Mouse (Mus musculus): ENCODE data around the gene Ciao2a. TPM values are rescaled to one million over a fixed set of nuclear protein-coding genes. Genes with fewer than 3 reads are reported as not detected.
A peak's percentile ranks its signal among the peaks of the same experiment; 100 is the strongest.

The Ciao2a gene
- polyA plus RNA-seq, 1 experiment from 2014 or later, result 79.8 TPM

- peaks cover 93% of the 10 kb centered on the region for H3K36me3 ChIP-seq (ENCODE audit: control insufficient read depth, insufficient read depth, low read length)
- 88% methylated on average over 13 of the region's 13 CpGs for WGBS
- no peak overlapping the region for H3K27ac ChIP-seq (ENCODE audit: low read depth, low read length)
- ATAC-seq, result no peak
- no peak overlapping the region for H3K4me2 ChIP-seq (ENCODE audit: low read length)
- no peak overlapping the region for H3K4me3 ChIP-seq (ENCODE audit: low read depth, low read length)
- no peaks in the 10 kb centered on the region for H3K27me3 ChIP-seq (replicated peaks; ENCODE audit: control insufficient read depth, insufficient read depth, low read length)
- no peak for DNase-seq (ENCODE audit: low spot score)
- H3K4me1 ChIP-seq (ENCODE audit: control insufficient read depth, insufficient read depth, low read length), result no peaks in the 10 kb centered on the region
- no peak overlapping the region for H3K9ac ChIP-seq (ENCODE audit: low read length)
- no peaks in the 10 kb centered on the region for H3K9me3 ChIP-seq (replicated peaks; ENCODE audit: control insufficient read depth, low read length)
These were observed 35.7 kb upstream of the Ciao2a start for GRCm38 (mm10) chr9:66090593-66091244.

- no peak overlapping the region for H3K27ac ChIP-seq (ENCODE audit: low read depth, low read length)
- no peak overlapping the region for H3K9ac ChIP-seq (ENCODE audit: low read length)
- H3K4me1 ChIP-seq (ENCODE audit: control insufficient read depth, insufficient read depth, low read length), result no peaks in the 10 kb centered on the region
- no peak overlapping the region for H3K4me2 ChIP-seq (ENCODE audit: low read length)
- H3K36me3 ChIP-seq (ENCODE audit: control insufficient read depth, insufficient read depth, low read length), result peaks cover 96% of the 10 kb centered on the region
- H3K27me3 ChIP-seq (replicated peaks; ENCODE audit: control insufficient read depth, insufficient read depth, low read length), result no peaks in the 10 kb centered on the region
- no peak overlapping the region for H3K4me3 ChIP-seq (ENCODE audit: low read depth, low read length)
- DNase-seq (ENCODE audit: low spot score), result no peak
- 82% methylated on average over 6 of the region's 6 CpGs for WGBS
- H3K9me3 ChIP-seq (replicated peaks; ENCODE audit: control insufficient read depth, low read length), result no peaks in the 10 kb centered on the region
- no peak for ATAC-seq
These were observed 34.8 kb upstream of the Ciao2a start for GRCm38 (mm10) chr9:66091327-66092231.

- H3K9me3 ChIP-seq (replicated peaks; ENCODE audit: control insufficient read depth, low read length), result no peaks in the 10 kb centered on the region
- DNase-seq (ENCODE audit: low spot score) (no peak), ATAC-seq (no peak)
- no peaks in the 10 kb centered on the region for H3K4me1 ChIP-seq (ENCODE audit: control insufficient read depth, insufficient read depth, low read length)
- WGBS, result 97% methylated on average over 2 of the region's 2 CpGs
- peaks cover 99% of the 10 kb centered on the region for H3K36me3 ChIP-seq (ENCODE audit: control insufficient read depth, insufficient read depth, low read length)
- no peak overlapping the region for H3K4me2 ChIP-seq (ENCODE audit: low read length)
- H3K27me3 ChIP-seq (replicated peaks; ENCODE audit: control insufficient read depth, insufficient read depth, low read length), result no peaks in the 10 kb centered on the region
- H3K9ac ChIP-seq (ENCODE audit: low read length), result no peak overlapping the region
- no peak overlapping the region for H3K4me3 ChIP-seq (ENCODE audit: low read depth, low read length)
- H3K27ac ChIP-seq (ENCODE audit: low read depth, low read length), result no peak overlapping the region
These were observed 33.7 kb upstream of the Ciao2a start for GRCm38 (mm10) chr9:66092664-66093063.

GRCm38 (mm10) chr9:66101577-66101976 lies 24.8 kb upstream of the Ciao2a start:
- no peak for ATAC-seq

GRCm38 (mm10) chr9:66102668-66103067 lies 23.7 kb upstream of the Ciao2a start:
- no peaks in the 10 kb centered on the region for H3K27me3 ChIP-seq (replicated peaks; ENCODE audit: control insufficient read depth, insufficient read depth, low read length)
- 86% methylated on average over 6 of the region's 6 CpGs for WGBS
- ATAC-seq (no peak), DNase-seq (ENCODE audit: low spot score) (no peak)
- H3K9me3 ChIP-seq (replicated peaks; ENCODE audit: control insufficient read depth, low read length), result no peaks in the 10 kb centered on the region
- no peak overlapping the region for H3K9ac ChIP-seq (ENCODE audit: low read length)
- H3K4me2 ChIP-seq (ENCODE audit: low read length), result no peak overlapping the region
- H3K4me3 ChIP-seq (ENCODE audit: low read depth, low read length), result no peak overlapping the region
- H3K36me3 ChIP-seq (ENCODE audit: control insufficient read depth, insufficient read depth, low read length), result peaks cover 80% of the 10 kb centered on the region
- no peak overlapping the region for H3K27ac ChIP-seq (ENCODE audit: low read depth, low read length)
- H3K4me1 ChIP-seq (ENCODE audit: control insufficient read depth, insufficient read depth, low read length), result no peaks in the 10 kb centered on the region

More at GRCm38 (mm10) chr9:66101577-66101976, 24.8 kb upstream of the Ciao2a start:
- Histone ChIP-seq H3K9ac (ENCODE audit: low read length) (no peak overlapping the region), H3K27ac (ENCODE audit: low read depth, low read length) (no peak overlapping the region), H3K4me2 (ENCODE audit: low read length) (no peak overlapping the region), H3K4me3 (ENCODE audit: low read depth, low read length) (no peak overlapping the region), H3K36me3 (ENCODE audit: control insufficient read depth, insufficient read depth, low read length) (peaks cover 80% of the 10 kb centered on the region), H3K4me1 (ENCODE audit: control insufficient read depth, insufficient read depth, low read length) (no peaks in the 10 kb centered on the region), H3K27me3 (replicated peaks; ENCODE audit: control insufficient read depth, insufficient read depth, low read length) (no peaks in the 10 kb centered on the region), H3K9me3 (replicated peaks; ENCODE audit: control insufficient read depth, low read length) (no peaks in the 10 kb centered on the region)
- 85% methylated on average over 8 of the region's 8 CpGs for WGBS
- DNase-seq (ENCODE audit: low spot score), result no peak

- H3K9me3 ChIP-seq (replicated peaks; ENCODE audit: control insufficient read depth, low read length), result no peaks in the 10 kb centered on the region
- H3K9ac ChIP-seq (ENCODE audit: low read length), result no peak overlapping the region
- ATAC-seq, result no peak
- peaks cover 87% of the 10 kb centered on the region for H3K36me3 ChIP-seq (ENCODE audit: control insufficient read depth, insufficient read depth, low read length)
- no peak overlapping the region for H3K4me2 ChIP-seq (ENCODE audit: low read length)
- no peak overlapping the region for H3K4me3 ChIP-seq (ENCODE audit: low read depth, low read length)
- H3K27me3 ChIP-seq (replicated peaks; ENCODE audit: control insufficient read depth, insufficient read depth, low read length), result no peaks in the 10 kb centered on the region
- no peak overlapping the region for H3K27ac ChIP-seq (ENCODE audit: low read depth, low read length)
- WGBS, result 95% methylated on average over 4 of the region's 4 CpGs
- H3K4me1 ChIP-seq (ENCODE audit: control insufficient read depth, insufficient read depth, low read length), result no peaks in the 10 kb centered on the region
- DNase-seq (ENCODE audit: low spot score), result no peak
These were observed 21.8 kb upstream of the Ciao2a start for GRCm38 (mm10) chr9:66104601-66105000.

- no peak overlapping the region for H3K9ac ChIP-seq (ENCODE audit: low read length)
- peaks cover 83% of the 10 kb centered on the region for H3K36me3 ChIP-seq (ENCODE audit: control insufficient read depth, insufficient read depth, low read length)
- H3K4me1 ChIP-seq (ENCODE audit: control insufficient read depth, insufficient read depth, low read length), result no peaks in the 10 kb centered on the region
- ATAC-seq (no peak), DNase-seq (ENCODE audit: low spot score) (no peak)
- H3K27ac ChIP-seq (ENCODE audit: low read depth, low read length), result no peak overlapping the region
- WGBS, result 91% methylated on average over 8 of the region's 8 CpGs
- no peaks in the 10 kb centered on the region for H3K9me3 ChIP-seq (replicated peaks; ENCODE audit: control insufficient read depth, low read length)
- H3K4me3 ChIP-seq (ENCODE audit: low read depth, low read length), result no peak overlapping the region
- no peak overlapping the region for H3K4me2 ChIP-seq (ENCODE audit: low read length)
- H3K27me3 ChIP-seq (replicated peaks; ENCODE audit: control insufficient read depth, insufficient read depth, low read length), result no peaks in the 10 kb centered on the region
These were observed 21.2 kb upstream of the Ciao2a start for GRCm38 (mm10) chr9:66105168-66105567.

- Histone ChIP-seq H3K9ac (ENCODE audit: low read length) (no peak overlapping the region), H3K4me1 (ENCODE audit: control insufficient read depth, insufficient read depth, low read length) (no peaks in the 10 kb centered on the region), H3K27me3 (replicated peaks; ENCODE audit: control insufficient read depth, insufficient read depth, low read length) (no peaks in the 10 kb centered on the region), H3K9me3 (replicated peaks; ENCODE audit: control insufficient read depth, low read length) (no peaks in the 10 kb centered on the region), H3K36me3 (ENCODE audit: control insufficient read depth, insufficient read depth, low read length) (peaks cover 51% of the 10 kb centered on the region), H3K4me2 (ENCODE audit: low read length) (no peak overlapping the region), H3K4me3 (ENCODE audit: low read depth, low read length) (no peak overlapping the region), H3K27ac (ENCODE audit: low read depth, low read length) (no peak overlapping the region)
- WGBS, result 95% methylated on average over 1 of the region's 1 CpGs
- ATAC-seq, result no peak
- no peak for DNase-seq (ENCODE audit: low spot score)
These were observed 16.8 kb upstream of the Ciao2a start for GRCm38 (mm10) chr9:66109574-66109973.

- ATAC-seq, result no peak
- H3K4me2 ChIP-seq (ENCODE audit: low read length), result no peak overlapping the region
- peaks cover 51% of the 10 kb centered on the region for H3K36me3 ChIP-seq (ENCODE audit: control insufficient read depth, insufficient read depth, low read length)
These were observed 16.3 kb upstream of the Ciao2a start for GRCm38 (mm10) chr9:66110126-66110525.

More at GRCm38 (mm10) chr9:66110126-66110525, 16.3 kb upstream of the Ciao2a start:
- H3K9ac ChIP-seq (ENCODE audit: low read length), result no peak overlapping the region
- H3K27me3 ChIP-seq (replicated peaks; ENCODE audit: control insufficient read depth, insufficient read depth, low read length), result no peaks in the 10 kb centered on the region
- H3K27ac ChIP-seq (ENCODE audit: low read depth, low read length), result peak overlapping the region; percentile 44; the same call in 1 of the 2 replicates
- no peak for DNase-seq (ENCODE audit: low spot score)
- H3K9me3 ChIP-seq (replicated peaks; ENCODE audit: control insufficient read depth, low read length), result no peaks in the 10 kb centered on the region
- whole genome bisulfite sequencing, result 17% methylated on average over 8 of the region's 8 CpGs
- no peak overlapping the region for H3K4me3 ChIP-seq (ENCODE audit: low read depth, low read length)
- no peaks in the 10 kb centered on the region for H3K4me1 ChIP-seq (ENCODE audit: control insufficient read depth, insufficient read depth, low read length)

Data from forebrain, embryonic 14.5 days (tissue).